Mouse (Mus musculus): Measurements from ENCODE around the gene Ptcd2. TPM values are rescaled to one million over a fixed set of nuclear protein-coding genes. Genes with fewer than 3 reads are reported as not detected.
A peak's percentile ranks its signal among the peaks of the same experiment; 100 is the strongest.

Ptcd2 gene
- 10 to 100 TPM; 38.3 to 40.1 TPM for total RNA-seq (2021)
- long read RNA-seq, experiment 1, transcript Ptcd2-201 (10 exons, 1,704 nt), result major isoform, 45 of 50 reads
- long read RNA-seq, experiment 1, partial matches to known transcripts, result 0 of 50 reads
- long read RNA-seq, experiment 1, other reads (novel, unspliced or antisense), result 5 of 50 reads
- long read RNA-seq, experiment 2, transcript Ptcd2-201 (10 exons, 1,704 nt), result major isoform, 42 of 51 reads
- long read RNA-seq, experiment 2, partial matches to known transcripts, result 0 of 51 reads
- long read RNA-seq, experiment 2, other reads (novel, unspliced or antisense), result 9 of 51 reads

DNA sequence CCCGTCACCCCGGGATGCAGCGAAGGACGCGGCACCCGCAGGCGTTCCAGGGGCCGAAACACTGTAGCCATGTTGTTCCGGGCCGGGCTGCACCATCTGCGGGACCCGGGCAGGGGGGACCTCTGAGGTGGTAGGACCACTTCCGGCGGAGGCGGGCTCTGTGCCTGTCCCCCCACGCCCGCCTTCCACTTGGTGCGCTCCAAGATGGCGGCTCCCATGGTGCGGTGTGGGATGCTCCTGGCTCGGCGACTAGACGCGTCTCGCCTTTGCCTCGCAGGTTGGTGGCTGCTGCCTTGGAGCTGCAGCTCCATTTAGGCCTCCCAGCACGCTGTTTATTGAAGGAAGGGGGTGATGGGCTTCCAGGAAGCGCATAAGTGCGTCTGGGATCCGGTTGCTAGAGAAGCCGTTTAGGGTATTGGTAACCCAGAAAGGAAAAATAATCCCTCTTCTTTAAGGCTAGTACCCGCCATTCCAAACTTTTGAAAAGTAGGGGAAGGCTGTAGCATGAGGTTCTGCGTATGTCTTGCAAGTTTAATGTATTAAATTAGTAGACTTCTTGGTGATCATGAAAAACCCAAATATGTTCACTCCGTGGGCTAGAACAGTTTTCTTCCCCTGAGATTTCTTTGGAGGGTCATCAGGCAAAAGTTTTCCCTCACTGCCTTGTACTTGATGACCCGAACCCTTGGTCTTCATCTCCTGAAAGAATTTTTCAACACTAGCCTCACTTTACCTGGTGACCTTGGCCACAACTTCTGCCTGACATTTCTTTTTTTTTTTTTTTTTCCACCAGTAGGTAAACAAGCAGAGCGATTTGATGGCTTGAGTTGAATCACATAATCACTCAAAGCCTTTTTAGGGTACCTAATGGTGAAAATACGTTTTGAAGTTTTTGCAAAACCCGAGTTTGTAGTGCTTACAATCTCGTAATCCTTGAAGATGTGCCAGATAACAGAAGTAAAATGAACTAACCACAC, at the start of gene Ptcd2, which contains the start of gene Mrps27:
Gene Ptcd2, minus strand, starts transcription at position 107 of the 977 bp plus-strand sequence.
Gene Mrps27, plus strand, starts transcription at position 188 of the 977 bp plus-strand sequence.
- intact Hi-C loops (cut with DNase I), result no loop called here
- peak; percentile 98 for DNase-seq (ENCODE audit: low spot score in 2 of 2)

GRCm38 (mm10) chr13:99393128-99393527, 48.6 kb upstream of the Ptcd2 start:
- intact Hi-C loops (cut with DNase I), result no loop called here
- DNase-seq (ENCODE audit: low spot score in 2 of 2), result no peak

DNA sequence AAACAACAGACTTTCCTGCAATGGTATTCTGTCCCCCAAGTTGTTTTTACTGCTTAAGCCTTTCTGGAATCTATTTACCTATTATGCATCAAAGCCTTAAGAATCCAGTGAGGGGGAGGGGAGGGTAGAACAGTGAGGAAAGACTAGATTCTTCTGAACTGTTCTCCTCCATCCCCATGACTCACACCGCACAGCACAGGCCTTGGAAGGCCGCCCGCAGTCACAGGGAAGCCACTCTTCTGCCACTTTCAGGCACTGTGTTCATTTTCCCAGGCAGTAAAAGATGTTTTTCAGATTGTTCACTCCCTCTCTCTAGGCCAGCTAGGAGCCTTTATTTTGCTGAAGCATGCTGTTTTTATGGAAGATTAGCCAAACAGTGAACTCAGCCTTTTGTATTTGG, 46.9 kb upstream of the Ptcd2 start:
- intact Hi-C loops (cut with DNase I), result no loop called here
- DNase-seq (ENCODE audit: low spot score in 2 of 2), result peak; percentile 39 to 41

DNA sequence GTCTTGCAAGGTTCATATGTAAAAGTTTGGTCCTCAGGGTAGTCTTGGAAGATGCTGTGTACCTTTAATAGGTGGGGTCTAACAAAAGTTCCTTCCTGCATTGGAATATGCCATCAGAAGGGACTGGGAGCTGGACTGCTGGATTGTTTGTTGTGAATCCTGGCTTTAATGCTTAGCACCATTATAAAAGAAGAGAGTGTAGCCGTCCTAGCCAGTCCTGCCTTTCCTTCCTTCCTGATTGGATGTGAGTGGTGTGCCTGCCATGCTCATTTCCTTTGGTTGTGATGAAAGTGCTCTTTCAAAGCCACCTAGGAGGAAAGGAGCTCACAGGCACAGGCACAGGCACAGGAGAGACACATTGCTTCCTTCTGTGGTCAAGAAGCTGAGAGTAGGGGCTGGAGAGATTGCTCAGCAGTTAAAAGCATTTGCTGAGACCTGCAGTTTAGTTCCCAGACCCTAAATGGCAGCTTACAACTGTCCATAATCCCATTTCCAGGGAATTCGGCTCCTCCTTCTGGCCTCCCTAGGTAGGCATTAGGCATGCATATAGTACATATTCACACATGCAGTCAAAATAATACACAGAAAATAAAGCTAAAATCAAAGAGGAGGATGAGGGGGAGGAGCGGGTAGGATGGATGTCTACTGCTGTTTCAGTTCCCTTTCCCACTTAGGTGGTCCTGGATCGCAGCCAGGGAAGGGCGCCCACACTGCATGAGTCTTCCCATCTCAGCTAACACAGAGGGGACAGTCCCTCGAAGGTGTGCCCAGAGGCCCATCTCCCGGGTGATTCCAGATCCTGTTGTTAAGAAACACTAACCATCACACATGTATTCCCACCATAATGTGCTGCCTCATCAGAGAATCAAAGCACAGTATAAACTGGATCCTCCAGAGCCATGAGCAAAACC, 43.7 kb upstream of the Ptcd2 start:
- DNase-seq (ENCODE audit: low spot score in 2 of 2), result no peak
- intact Hi-C loops (cut with DNase I), result no loop called here

- intact Hi-C loops (cut with DNase I), result no loop called here
- DNase-seq (ENCODE audit: low spot score in 2 of 2), result no peak
Observed at GRCm38 (mm10) chr13:99386341-99386740, 41.8 kb upstream of the Ptcd2 start.

DNA sequence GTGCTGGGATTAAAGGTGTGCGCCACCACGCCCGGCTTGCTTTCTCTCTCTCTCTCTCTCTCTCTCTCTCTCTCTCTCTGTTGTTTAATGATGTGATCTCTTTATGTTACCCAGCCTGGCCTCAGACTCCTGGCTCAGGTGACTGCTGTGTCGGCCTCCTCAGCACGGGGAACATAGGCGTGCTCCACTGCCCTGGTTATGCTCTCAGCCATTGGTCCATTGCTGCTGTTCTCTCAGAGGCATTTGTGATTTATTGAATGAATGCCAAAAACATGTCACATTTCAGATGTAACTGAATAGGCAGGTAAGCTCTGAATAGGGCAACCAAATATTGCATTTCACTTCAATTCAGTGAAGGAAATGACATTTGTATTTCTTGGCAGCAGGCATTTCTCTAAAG, 41.4 kb upstream of the Ptcd2 start:
- intact Hi-C loops (cut with DNase I), result no loop called here

DNA sequence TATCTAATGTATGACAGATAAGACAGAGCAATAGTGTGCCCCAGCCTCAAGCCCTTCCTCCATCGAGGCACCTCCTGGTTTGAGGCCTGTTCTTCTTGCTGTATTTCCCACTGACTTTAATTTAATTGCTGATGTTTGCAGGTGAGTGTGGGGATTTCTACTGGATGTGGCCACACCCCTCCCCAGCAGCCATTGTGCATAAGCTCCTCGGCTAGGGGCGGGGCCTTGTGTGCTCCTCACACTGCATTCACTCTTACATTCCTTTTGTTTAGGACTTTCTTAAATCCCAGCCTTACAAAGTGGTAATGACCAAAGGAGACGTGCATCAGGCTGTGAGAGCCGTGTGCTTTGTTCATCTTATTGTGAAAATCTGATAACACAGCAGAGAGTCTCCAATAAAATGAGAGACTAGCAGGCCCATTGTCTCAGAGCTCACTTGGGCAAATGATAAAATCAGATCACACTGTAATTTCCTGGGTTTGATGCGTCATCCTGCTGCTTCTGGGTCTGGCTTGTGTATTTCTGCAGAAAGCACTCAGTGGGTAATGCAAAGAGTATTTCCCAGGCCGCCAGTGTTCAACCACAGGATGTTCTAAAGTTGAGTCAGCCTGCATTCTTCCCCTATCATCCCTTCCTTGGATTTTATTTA, 40.2 kb upstream of the Ptcd2 start:
- intact Hi-C loops (cut with DNase I), result no loop called here

More for the DNA sequence above, 41.4 kb upstream of the Ptcd2 start:
- no peak for DNase-seq (ENCODE audit: low spot score in 2 of 2)

DNA sequence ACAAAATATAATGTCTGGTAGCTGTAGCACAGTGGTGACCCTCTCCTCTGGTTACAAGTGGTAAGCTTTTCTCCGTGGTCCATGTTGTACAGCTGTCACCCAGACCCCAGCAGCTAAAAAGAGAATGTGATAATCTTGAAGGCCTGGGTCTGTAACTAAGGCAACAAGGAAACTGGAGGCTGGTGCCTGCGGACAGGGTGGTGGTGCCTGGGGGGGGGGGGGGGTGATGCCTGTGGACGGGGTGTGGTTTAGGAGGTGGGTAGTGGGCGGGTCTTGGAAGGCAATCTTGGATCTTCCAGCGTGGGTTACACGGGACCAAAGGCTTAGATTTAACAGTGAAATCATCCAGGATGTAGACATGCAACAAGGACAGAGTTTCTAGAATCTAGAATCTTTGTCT, 37.9 kb upstream of the Ptcd2 start:
- no peak for DNase-seq (ENCODE audit: low spot score in 2 of 2)
- intact Hi-C loops (cut with DNase I), result no loop called here

More for the DNA sequence above, 40.2 kb upstream of the Ptcd2 start:
- DNase-seq (ENCODE audit: low spot score in 2 of 2), result no peak

DNA sequence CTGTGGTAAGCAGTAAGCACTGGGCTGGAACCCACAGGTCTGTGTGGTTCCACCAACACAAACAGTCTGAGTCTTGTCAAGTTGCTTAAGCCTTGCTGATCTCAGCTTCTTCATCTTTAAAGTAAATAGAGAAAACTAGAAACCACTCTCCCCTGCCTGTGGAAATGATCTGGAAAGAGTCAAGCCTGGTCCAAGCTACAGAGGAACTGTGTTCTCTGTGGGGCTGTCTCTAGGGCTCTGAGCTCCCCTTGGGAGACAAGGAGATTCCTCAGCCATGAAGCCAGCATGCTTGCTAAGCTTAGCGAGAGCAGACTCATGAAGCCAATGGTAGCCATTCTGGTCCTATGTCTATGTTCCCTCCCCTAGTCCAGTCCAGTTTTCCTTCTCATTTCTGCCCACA, 33.7 kb upstream of the Ptcd2 start:
- intact Hi-C loops (cut with DNase I), result no loop called here

GRCm38 (mm10) chr13:99377055-99377454, 32.5 kb upstream of the Ptcd2 start:
- no peak for DNase-seq (ENCODE audit: low spot score in 2 of 2)
- intact Hi-C loops (cut with DNase I), result no loop called here

More for the DNA sequence above, 33.7 kb upstream of the Ptcd2 start:
- no peak for DNase-seq (ENCODE audit: low spot score in 2 of 2)

GRCm38 (mm10) chr13:99375550-99375949, 31.0 kb upstream of the Ptcd2 start:
- intact Hi-C loops (cut with DNase I), result no loop called here
- peak; percentile 85 to 89 for DNase-seq (ENCODE audit: low spot score in 2 of 2)

GRCm38 (mm10) chr13:99374191-99374590, 29.7 kb upstream of the Ptcd2 start:
- no peak for DNase-seq (ENCODE audit: low spot score in 2 of 2)
- intact Hi-C loops (cut with DNase I), result no loop called here

GRCm38 (mm10) chr13:99373684-99374083, 29.2 kb upstream of the Ptcd2 start:
- intact Hi-C loops (cut with DNase I), result no loop called here
- no peak for DNase-seq (ENCODE audit: low spot score in 2 of 2)

GRCm38 (mm10) chr13:99371285-99371684, 26.8 kb upstream of the Ptcd2 start:
- intact Hi-C loops (cut with DNase I), result no loop called here
- no peak for DNase-seq (ENCODE audit: low spot score in 2 of 2)

- no peak for DNase-seq (ENCODE audit: low spot score in 2 of 2)
- intact Hi-C loops (cut with DNase I), result loop anchor here (10.0 kb wide), 1 partner anchor 386 kb away; no protein-coding TSS in a partner anchor
Observed at GRCm38 (mm10) chr13:99369103-99369502, 24.6 kb upstream of the Ptcd2 start.

- no peak for DNase-seq (ENCODE audit: low spot score in 2 of 2)
- intact Hi-C loops (cut with DNase I), result loop anchor here (10.0 kb wide), 1 partner anchor 387 kb away; no protein-coding TSS in a partner anchor
Observed at GRCm38 (mm10) chr13:99367554-99368174, 23.2 kb upstream of the Ptcd2 start.

GRCm38 (mm10) chr13:99366422-99367175, 22.1 kb upstream of the Ptcd2 start:
- intact Hi-C loops (cut with DNase I), result loop anchor here (10.0 kb wide), 1 partner anchor 388 kb away; no protein-coding TSS in a partner anchor
- peak; percentile 82 to 86 for DNase-seq (ENCODE audit: low spot score in 2 of 2)
